Mouse (Mus musculus): Measurements from ENCODE around the gene Dcaf11.

Dcaf11 gene

GRCm38 (mm10) chr14:55559799-55560201, at the start of gene Dcaf11:
Gene Dcaf11, plus strand, starts transcription at chr14:55560006.
- in situ Hi-C loops (cut with MboI; ENCODE audit: low sequenced_read_pairs), result no loop called here

GRCm38 (mm10) chr14:55510125-55510731, 49.6 kb upstream of the Dcaf11 start, which contains the start of gene Cpne6:
Gene Cpne6, plus strand, starts transcription at chr14:55510445.
- in situ Hi-C loops (cut with MboI; ENCODE audit: low sequenced_read_pairs), result no loop called here

- in situ Hi-C loops (cut with MboI; ENCODE audit: low sequenced_read_pairs), result no loop called here
Observed at GRCm38 (mm10) chr14:55511037-55511436, 48.8 kb upstream of the Dcaf11 start.

DNA sequence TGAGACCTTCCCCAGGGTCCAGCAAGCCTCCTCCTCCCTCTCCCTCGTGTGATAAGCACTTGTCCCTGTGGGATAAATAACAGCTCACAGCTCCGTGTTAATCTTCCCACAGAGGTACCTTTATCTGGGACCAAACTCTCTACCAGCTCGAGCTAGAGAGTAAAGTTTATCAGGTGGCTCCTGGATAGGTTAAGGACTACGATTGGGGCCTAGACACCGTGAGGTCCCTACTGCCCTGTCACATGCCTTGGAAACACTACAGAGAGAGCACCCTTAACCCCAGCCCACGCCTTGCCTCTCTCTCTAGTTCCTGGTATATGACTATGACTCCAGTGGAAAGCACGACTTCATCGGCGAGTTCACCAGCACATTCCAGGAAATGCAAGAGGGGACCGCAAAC, 45.9 kb upstream of the Dcaf11 start:
- in situ Hi-C loops (cut with MboI; ENCODE audit: low sequenced_read_pairs), result no loop called here

GRCm38 (mm10) chr14:55515846-55516245, 44.0 kb upstream of the Dcaf11 start:
- in situ Hi-C loops (cut with MboI; ENCODE audit: low sequenced_read_pairs), result no loop called here

DNA sequence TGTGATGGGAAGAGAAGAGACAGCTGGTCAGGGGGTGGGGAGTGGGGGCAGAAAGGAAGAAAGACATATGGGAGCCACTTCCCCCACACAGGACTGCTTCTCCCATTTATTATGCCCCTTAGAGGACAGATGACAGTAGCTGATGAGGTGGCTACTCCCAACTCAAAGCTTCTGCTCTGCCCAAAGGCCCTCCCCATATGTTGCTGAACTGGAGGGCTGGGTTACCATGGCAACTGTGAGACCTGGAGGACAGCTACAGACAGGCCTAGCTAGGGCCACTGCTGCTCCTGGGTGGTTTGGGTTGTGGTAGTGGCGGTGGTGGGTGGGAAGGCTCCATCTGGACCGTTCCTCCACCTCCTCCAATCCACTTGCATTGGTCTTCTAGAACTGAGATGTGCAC, 40.9 kb upstream of the Dcaf11 start:
- in situ Hi-C loops (cut with MboI; ENCODE audit: low sequenced_read_pairs), result no loop called here

- in situ Hi-C loops (cut with MboI; ENCODE audit: low sequenced_read_pairs), result no loop called here
Observed at GRCm38 (mm10) chr14:55519604-55520003, 40.2 kb upstream of the Dcaf11 start.

DNA sequence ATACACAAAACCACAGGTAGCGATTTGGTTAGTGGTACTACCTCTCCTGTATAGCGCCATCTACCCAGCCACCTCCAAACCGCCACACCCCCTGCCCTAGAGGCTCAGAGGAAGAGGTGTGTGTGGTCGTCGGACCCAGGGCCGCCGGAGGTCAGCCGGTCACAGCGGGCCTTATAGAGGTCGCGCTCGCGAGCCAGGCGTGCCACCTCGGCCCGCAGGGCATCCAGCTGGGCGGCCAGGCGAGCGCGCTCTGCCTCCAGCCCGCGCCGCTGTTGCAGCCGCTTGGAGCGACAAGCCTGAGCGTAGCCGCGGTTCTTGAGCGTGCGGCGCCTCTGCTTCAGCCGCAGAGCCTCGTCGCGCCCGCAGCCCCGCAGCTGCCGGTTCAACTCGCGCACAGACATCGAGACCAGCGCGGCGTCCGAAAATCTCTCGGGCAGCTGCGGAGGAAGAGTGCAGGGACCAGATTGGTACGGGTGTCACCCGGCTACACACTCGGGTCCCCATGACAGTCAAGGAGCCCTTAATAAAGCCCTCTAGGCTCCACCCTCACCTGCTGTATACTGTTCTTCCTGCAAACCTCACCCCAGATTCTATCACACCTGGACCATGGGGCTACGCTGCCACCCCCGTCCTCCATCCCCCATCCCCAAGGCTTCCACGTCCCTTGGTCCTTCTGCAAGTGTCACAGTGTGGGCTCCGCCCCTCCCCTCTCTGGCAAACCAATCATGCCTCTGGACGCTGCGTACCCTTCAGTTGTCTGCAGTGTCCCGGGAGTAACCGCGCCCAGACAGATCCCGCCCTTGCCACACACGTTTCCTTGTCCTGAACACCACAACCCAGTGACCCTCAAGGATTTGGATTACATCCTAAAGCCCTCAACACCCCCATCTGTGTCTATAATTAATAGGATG, 39.1 kb upstream of the Dcaf11 start:
- in situ Hi-C loops (cut with MboI; ENCODE audit: low sequenced_read_pairs), result no loop called here

DNA sequence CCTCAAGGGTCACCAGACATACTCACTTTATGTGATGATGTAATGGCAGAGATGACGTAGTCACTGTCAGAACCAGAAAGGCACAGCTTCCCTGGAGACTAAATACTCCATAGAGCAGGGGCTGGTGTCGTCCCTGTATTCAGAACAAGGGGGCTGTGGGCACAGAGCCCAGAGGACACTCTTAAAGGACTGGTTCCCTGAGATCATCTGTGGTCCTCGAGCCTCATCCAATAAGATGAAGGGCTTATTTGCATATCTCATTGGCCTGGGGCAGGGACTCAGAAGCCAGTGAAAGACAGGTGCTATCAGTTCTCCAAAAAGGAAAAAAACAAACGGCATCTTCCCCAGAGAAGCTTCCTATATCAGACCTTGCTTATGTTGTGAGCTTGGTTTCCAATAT, 35.7 kb upstream of the Dcaf11 start:
- in situ Hi-C loops (cut with MboI; ENCODE audit: low sequenced_read_pairs), result no loop called here

DNA sequence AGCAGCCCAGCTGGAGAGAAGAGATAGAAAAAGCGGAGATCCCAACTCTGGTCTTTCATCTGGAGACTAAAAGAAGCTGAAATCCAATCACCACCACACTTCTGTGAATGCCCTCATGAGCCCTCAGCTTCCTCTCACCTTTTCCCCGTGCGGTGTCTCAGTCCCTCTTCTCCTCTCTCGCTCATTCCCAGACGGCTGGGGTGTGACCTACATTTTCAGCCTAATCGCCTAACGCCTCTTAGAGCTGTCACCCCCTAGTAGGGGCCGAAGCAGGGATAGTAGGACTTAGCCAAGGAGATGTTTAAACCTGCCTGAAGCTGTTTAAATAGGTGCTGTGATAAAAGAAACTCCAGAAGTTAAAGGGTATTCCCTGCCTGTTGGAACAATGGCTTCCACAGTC, 35.0 kb upstream of the Dcaf11 start, which contains the start of gene Nrl:
Gene Nrl (minus strand): TSS at position 197 of the 400 bp plus-strand sequence.
- in situ Hi-C loops (cut with MboI; ENCODE audit: low sequenced_read_pairs), result no loop called here

DNA sequence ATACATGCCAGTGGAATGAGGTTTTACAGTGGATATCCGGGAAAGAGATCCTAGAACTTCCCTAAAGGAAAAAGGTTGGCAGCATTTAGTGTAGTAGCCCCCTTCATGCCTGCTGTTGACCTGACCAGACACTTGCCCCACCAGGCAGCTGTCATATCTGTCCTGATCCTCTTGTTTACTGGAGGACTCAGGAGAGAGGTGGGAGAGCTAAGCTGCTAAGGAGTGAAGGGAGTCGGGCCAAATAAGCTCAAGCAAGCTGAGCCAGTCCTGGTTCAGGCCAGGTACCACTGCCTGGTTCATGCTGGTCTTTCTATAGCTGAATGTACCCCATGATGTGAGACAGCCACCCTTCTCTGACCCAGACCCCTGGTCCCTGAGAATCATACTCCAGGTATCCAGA, 33.1 kb upstream of the Dcaf11 start:
- in situ Hi-C loops (cut with MboI; ENCODE audit: low sequenced_read_pairs), result no loop called here

DNA sequence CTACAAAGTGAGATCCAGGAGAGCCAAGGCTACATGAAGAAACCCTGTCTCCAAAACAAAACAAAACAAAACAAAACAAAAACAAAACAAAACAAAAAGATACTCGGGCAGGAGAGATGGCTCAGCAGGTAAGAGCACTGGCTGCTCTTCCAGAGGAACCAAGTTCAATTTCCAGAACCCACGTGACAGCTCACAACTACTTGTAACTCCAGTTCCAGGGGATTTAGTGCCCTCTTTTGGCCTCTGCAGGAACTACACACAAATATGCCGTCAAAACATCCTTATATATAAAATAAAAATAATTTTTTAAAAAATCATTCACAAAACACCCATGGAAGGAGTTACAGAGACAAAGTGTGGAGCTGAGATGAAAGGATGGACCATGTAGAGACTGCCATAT, 31.9 kb upstream of the Dcaf11 start:
- in situ Hi-C loops (cut with MboI; ENCODE audit: low sequenced_read_pairs), result no loop called here

DNA sequence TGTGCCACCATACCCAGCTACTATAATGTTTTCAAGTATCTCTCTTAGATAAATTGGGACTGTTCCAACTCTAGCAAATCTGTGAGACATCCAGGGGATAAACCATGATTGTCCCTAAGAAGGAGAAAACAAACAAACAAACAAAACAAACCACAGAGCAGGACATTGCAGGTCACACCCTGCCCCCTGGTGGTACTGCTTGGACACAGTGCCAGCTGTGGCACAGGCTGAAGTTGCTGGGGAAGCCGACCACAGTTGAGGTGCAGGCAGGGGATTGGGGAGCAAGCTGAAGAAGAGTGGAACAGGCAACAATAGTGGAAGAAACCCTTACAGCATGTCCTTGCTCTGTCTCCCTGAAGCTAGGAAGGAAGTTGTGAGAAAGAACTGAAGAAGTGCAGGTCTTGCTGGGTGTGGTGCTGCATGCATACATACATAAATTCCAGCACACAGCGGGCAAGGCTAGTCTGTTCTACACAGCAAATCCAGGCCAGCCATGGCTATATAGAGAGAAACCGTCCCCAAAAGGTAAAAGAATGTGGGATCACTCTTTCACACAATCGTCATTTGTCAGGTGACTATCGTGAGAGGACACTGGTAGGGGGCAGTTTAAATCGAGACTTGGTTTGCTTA, 23.6 kb upstream of the Dcaf11 start:
- in situ Hi-C loops (cut with MboI; ENCODE audit: low sequenced_read_pairs), result loop anchor here (5.0 kb wide), 1 partner anchor 34 kb away; no protein-coding TSS in a partner anchor

DNA sequence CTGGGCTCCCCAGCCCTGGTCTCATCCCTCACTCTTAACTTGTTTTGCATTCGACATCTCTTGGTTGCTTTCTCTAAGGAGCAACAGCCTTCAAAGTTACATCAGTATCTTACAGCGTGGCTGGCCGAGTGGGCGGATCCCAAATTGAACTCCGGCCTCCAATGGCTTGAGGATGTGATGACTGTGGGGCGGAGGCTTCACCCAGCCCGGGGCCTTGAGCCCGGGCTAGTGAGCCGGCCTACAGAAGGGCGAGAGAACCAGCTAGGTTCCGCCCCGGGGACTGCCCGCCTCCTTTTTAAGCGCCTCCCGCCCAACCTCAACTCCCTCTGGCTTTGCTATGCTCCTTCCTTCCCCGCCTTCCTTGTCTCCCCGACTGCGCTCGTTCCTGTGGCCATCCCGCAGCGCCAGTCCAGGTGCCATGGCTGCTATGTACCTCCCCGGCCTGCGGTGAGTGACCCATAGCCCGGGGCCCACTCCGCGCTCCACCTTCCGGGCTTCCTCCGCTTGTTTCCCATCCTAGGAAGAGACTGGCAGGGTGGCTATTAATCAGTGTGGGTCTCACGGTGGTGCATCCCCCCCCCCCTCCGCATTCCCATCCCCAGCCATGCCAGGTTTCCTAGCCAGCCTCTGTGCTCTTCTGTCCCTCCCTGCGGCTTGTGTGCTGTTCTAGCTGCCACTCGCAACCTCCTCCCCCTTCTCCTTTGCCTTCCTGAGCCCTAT, 19.6 kb upstream of the Dcaf11 start, which contains the start of gene Pck2:
Gene Pck2 (plus strand): TSS at position 200 of the 720 bp plus-strand sequence.
- in situ Hi-C loops (cut with MboI; ENCODE audit: low sequenced_read_pairs), result no loop called here

DNA sequence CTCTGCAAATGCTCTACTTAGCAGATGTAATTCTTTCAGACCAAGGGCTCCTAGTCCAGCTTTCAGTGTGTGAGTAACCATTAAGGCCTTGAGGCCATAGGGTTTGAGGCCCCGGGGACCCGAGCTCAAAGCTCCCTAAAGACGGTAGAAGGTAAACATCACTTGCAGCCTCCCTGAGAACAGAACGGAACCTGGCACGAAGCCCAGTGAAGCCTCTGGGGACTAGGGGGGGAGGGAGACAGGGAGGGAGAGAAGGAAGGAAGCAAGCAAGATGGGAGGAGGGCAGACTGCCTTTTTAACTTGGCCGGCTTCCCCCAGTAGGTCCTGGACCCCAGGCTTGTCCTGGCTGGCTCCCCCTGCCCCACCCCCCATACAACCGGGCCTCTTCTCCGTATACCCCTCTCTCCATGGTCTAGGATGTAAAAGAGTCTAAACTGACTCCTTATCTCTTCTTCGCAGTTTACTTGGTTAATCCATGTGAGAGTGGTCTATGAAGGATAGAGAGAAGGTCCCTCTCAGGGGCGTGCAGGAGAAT, 19.0 kb upstream of the Dcaf11 start:
- in situ Hi-C loops (cut with MboI; ENCODE audit: low sequenced_read_pairs), result no loop called here

DNA sequence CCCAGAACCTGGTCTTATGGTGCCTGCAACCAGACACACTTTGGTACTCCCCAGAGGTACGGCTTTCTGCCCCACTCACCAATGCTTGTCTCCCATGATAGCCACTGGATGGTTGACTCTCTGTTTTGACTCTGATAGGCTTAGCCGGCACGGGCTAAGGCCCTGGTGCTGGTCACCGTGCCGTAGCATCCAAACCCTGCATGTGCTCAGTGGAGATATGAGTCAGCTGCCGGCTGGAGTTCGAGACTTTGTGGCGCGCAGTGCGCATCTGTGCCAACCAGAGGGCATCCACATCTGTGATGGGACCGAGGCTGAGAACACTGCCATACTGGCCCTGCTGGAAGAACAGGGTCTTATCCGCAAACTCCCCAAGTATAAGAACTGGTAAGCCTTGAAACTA, 17.5 kb upstream of the Dcaf11 start:
- in situ Hi-C loops (cut with MboI; ENCODE audit: low sequenced_read_pairs), result no loop called here

GRCm38 (mm10) chr14:55544334-55544733, 15.5 kb upstream of the Dcaf11 start:
- in situ Hi-C loops (cut with MboI; ENCODE audit: low sequenced_read_pairs), result no loop called here

DNA sequence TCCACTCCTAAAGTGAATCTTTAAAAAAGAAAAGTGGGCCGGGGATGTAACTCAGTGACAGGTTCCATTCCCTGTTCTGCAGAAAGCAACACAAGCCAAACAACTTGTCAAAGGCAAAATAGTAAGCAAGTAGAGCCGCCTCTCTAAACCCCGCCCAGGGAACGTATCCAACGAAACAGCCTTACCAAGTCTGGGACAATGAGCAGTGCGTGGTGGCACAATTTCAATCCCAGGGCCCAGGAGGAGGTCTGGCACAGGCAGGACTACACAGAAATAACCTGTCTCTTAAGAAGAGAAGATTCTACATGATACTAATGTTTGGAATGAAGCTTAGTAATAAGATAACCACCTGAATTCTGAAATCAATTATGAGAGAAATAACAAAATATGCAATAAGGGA, 9.6 kb upstream of the Dcaf11 start:
- in situ Hi-C loops (cut with MboI; ENCODE audit: low sequenced_read_pairs), result no loop called here

DNA sequence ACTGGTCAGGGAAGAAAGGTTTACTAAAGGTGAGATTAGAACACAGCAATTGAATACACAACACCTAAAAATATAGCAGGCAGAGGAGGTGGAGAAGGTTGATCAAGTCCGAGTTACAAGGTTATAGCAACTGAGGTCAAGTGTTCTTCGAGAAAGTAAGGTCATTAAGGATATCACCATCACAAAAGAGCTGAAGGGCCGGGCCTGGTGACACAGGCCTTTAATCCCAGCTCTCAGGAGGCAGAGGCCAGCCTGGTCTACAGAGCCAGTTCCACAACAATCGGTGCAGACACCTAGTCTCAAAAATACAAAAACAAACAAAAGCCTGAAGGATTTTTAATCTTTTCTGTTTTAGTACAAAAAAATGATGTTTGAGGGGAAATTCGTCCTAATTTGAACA, 8.5 kb upstream of the Dcaf11 start:
- in situ Hi-C loops (cut with MboI; ENCODE audit: low sequenced_read_pairs), result no loop called here

- in situ Hi-C loops (cut with MboI; ENCODE audit: low sequenced_read_pairs), result no loop called here
Observed at GRCm38 (mm10) chr14:55551794-55552193, 8.0 kb upstream of the Dcaf11 start.

- in situ Hi-C loops (cut with MboI; ENCODE audit: low sequenced_read_pairs), result no loop called here
Observed at GRCm38 (mm10) chr14:55554635-55555034, 5.2 kb upstream of the Dcaf11 start.
